Mouse (Mus musculus) embryonic facial prominence, embryonic 15.5 days (tissue): ENCODE data around the gene Rad51b. TPM values are rescaled to one million over a fixed set of nuclear protein-coding genes. Genes with fewer than 3 reads are reported as not detected.

Source experiments
- ATAC-seq: fragments of 200-750 bp; cut with Nextera tagmentation; 2 replicates; pipeline ENCODE4 v1.8.0; 2017; ENCODE audit warnings: low read depth, moderate TSS enrichment; ENCODE audit not compliant: insufficient number of reproducible peaks, low FRiP score, low TSS enrichment
- H3K27ac ChIP-seq: fragments of 300-500 bp; sonication (generic); replicated peaks from 2 replicates; pipeline ENCODE4 v1.5.1; 2015; ENCODE audit warnings: mild to moderate bottlenecking, inconsistent platforms
- H3K27me3 ChIP-seq: fragments of 300-500 bp; sonication (generic); 2 replicates; pipeline ENCODE4 v1.6.1; 2015; ENCODE audit warnings: inconsistent platforms
- H3K36me3 ChIP-seq: fragments of 300-500 bp; sonication (generic); 2 replicates; pipeline ENCODE4 v1.6.1; 2015; ENCODE audit warnings: mild to moderate bottlenecking, inconsistent platforms
- H3K4me1 ChIP-seq: fragments of 300-500 bp; sonication (generic); 2 replicates; pipeline ENCODE4 v1.6.1; 2015; ENCODE audit warnings: inconsistent platforms
- H3K4me2 ChIP-seq: fragments of 300-500 bp; sonication (generic); replicated peaks from 2 replicates; pipeline ENCODE4 v1.6.1; 2015; ENCODE audit warnings: mild to moderate bottlenecking, inconsistent platforms
- H3K4me3 ChIP-seq: fragments of 300-500 bp; sonication (generic); replicated peaks from 2 replicates; pipeline ENCODE4 v1.5.1; 2015; ENCODE audit warnings: mild to moderate bottlenecking, inconsistent platforms
- H3K9ac ChIP-seq: fragments of 300-500 bp; sonication (generic); 2 replicates; pipeline ENCODE4 v1.6.1; 2015; ENCODE audit warnings: inconsistent platforms
- H3K9me3 ChIP-seq: fragments of 300-500 bp; sonication (generic); replicated peaks from 2 replicates; pipeline ENCODE4 v1.6.1; 2016; ENCODE audit warnings: inconsistent platforms
- WGBS: fragments of 180-500 bp; shearing (Covaris S2); methylation state at CpG from one replicate; pipeline ENCODE4 v1.1.7; 2015; 5-methylcytosine and 5-hydroxymethylcytosine counted together
- polyA plus RNA-seq: library from polyadenylated mRNA; unstranded; fragments of >200 nt; fragmentation: Nextera tagmentation; extraction: Ambion mirVana; gene quantifications from 2 replicates; pipeline ENCODE4 v1.2.1, GENCODE M21; 2015

Rad51b gene
- polyA plus RNA-seq, 1 experiment from 2014 or later, result 7.3 TPM

DNA sequence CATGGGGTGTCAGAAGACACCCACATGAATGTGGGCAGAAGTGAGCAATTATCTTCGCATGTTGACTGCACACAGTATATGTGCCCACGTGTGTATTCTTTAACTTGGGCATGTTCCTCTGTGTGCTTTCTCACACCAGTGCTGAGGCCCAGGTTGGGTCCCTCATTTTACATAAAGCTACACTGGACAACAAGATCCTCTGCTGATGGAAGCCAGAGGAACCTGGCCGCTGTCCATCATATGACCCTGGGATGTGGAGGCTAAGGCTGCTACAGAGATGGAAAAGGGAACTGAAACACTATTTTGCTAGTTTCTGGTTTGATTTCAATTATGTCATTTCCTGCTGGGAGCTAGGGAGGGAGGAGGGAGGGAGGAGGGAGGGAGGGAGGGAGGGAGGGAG lies 544.2 kb downstream of the Rad51b start:
- Histone ChIP-seq H3K9ac (no peak overlapping the region), H3K36me3 (no peaks in the 10 kb centered on the region), H3K4me1 (peaks cover 86% of the 10 kb centered on the region), H3K27ac (peak overlapping the region; percentile 39), H3K27me3 (no peaks in the 10 kb centered on the region), H3K4me3 (no peak overlapping the region), H3K4me2 (no peak overlapping the region), H3K9me3 (no peaks in the 10 kb centered on the region)
- 77% methylated on average over 3 of the region's 3 CpGs for WGBS
- no peak for ATAC-seq

DNA sequence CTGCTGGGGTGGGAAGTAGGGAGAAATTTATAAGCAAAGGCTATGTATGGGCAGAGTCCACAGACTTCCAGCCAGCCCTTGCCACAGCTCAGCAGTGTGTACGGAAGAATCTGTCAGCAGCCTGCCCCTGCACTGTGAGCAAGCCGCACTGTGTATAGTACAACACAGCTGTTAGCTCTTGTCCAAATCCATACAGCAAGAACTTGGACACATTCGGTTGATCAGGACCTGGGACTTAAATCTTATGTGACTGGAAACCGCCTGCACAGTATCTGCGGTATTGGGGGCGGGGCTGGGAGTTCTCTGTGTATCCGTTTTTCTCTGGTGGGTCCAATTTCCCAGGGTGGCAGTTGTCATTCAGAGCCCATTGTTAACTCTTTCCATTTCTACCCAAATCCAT lies 545.2 kb downstream of the Rad51b start:
- Histone ChIP-seq H3K4me3 (no peak overlapping the region), H3K9ac (no peak overlapping the region), H3K27me3 (no peaks in the 10 kb centered on the region), H3K9me3 (no peaks in the 10 kb centered on the region), H3K36me3 (no peaks in the 10 kb centered on the region), H3K27ac (peak overlapping the region; percentile 86), H3K4me2 (0 out of 2 replicates have a peak overlapping the region, but pooled peaks have one; percentile 7), H3K4me1 (peaks cover 97% of the 10 kb centered on the region)
- 10% methylated on average over 7 of the region's 7 CpGs for WGBS
- ATAC-seq, result peak; percentile 66

DNA sequence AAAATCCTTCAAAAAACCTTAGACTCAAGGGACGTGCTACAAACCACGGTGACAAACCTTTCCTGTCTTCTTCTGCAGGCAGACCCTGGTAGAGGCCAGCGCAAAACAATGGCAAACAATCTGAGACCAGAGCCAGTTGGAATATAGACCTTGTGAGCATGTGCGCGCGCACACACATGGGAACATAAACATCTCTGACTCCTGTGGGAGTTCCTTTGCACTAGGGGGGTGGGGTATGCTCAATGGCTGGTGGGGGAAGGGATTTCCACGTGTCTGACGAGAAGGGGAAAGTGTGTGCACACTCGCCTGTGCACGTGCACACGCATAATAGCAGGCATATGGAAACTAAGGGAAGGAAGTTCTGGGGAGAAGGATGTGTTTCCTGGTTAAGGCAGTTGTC lies 545.9 kb downstream of the Rad51b start:
- Histone ChIP-seq H3K4me1 (peaks cover 97% of the 10 kb centered on the region), H3K4me2 (no peak overlapping the region), H3K9me3 (no peaks in the 10 kb centered on the region), H3K9ac (no peak overlapping the region), H3K27me3 (no peaks in the 10 kb centered on the region), H3K27ac (peak overlapping the region; percentile 86), H3K36me3 (no peaks in the 10 kb centered on the region), H3K4me3 (no peak overlapping the region)
- WGBS, result 46% methylated on average over 11 of the region's 11 CpGs
- ATAC-seq, result no peak

- no peaks in the 10 kb centered on the region for H3K9me3 ChIP-seq
- H3K27ac ChIP-seq, result peak overlapping the region; percentile 86
- H3K4me2 ChIP-seq, result no peak overlapping the region
- H3K4me3 ChIP-seq, result no peak overlapping the region
- no peak for ATAC-seq
- H3K9ac ChIP-seq, result no peak overlapping the region
- 20% methylated on average over 6 of the region's 6 CpGs for WGBS
- H3K36me3 ChIP-seq, result no peaks in the 10 kb centered on the region
- peaks cover 95% of the 10 kb centered on the region for H3K4me1 ChIP-seq
- H3K27me3 ChIP-seq, result no peaks in the 10 kb centered on the region
Measured at GRCm38 (mm10) chr12:79843496-79843895, 546.4 kb downstream of the Rad51b start.

- Histone ChIP-seq H3K36me3 (no peaks in the 10 kb centered on the region), H3K9ac (no peak overlapping the region), H3K27ac (peak overlapping the region; percentile 86), H3K27me3 (no peaks in the 10 kb centered on the region), H3K4me1 (peaks cover 72% of the 10 kb centered on the region), H3K4me2 (no peak overlapping the region), H3K9me3 (no peaks in the 10 kb centered on the region), H3K4me3 (no peak overlapping the region)
- WGBS, result 26% methylated on average over 7 of the region's 7 CpGs
- ATAC-seq, result peak; percentile 49
Measured at GRCm38 (mm10) chr12:79846247-79847151, 549.4 kb downstream of the Rad51b start.

DNA sequence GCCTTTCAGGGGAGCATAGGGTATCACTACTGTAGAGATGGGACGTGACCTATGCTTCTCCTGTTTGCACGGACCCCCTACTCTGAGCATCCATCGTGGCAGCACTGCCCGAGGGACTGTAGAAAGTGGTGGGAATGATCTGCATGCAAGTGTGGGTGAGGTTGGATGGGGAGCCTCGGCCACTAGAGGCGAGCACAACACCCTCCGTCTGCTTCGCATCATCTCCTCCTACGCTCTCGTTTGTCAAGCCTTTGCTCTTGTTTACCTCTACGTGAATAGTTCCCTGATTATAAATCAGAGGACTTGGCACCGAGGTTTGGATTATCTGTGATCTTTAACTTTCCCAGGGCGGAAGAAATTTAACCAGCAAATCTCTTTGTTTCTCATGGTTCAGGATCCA lies 551.5 kb downstream of the Rad51b start:
- ATAC-seq, result no peak
- no peaks in the 10 kb centered on the region for H3K27me3 ChIP-seq
- no peak overlapping the region for H3K4me2 ChIP-seq
- no peaks in the 10 kb centered on the region for H3K36me3 ChIP-seq
- H3K9me3 ChIP-seq, result no peaks in the 10 kb centered on the region
- H3K9ac ChIP-seq, result no peak overlapping the region
- H3K4me3 ChIP-seq, result no peak overlapping the region
- peak overlapping the region; percentile 68 for H3K27ac ChIP-seq
- 42% methylated on average over 13 of the region's 13 CpGs for WGBS
- H3K4me1 ChIP-seq, result peaks cover 52% of the 10 kb centered on the region

- no peak overlapping the region for H3K4me2 ChIP-seq
- H3K9me3 ChIP-seq, result no peaks in the 10 kb centered on the region
- no peaks in the 10 kb centered on the region for H3K36me3 ChIP-seq
- H3K27me3 ChIP-seq, result no peaks in the 10 kb centered on the region
- H3K4me1 ChIP-seq, result peaks cover 39% of the 10 kb centered on the region
- H3K9ac ChIP-seq, result no peak overlapping the region
- ATAC-seq, result no peak
- no peak overlapping the region for H3K27ac ChIP-seq
- WGBS, result 78% methylated on average over 5 of the region's 5 CpGs
- H3K4me3 ChIP-seq, result no peak overlapping the region
Measured at GRCm38 (mm10) chr12:79850021-79850420, 552.9 kb downstream of the Rad51b start.

- ATAC-seq, result no peak
- peaks cover 38% of the 10 kb centered on the region for H3K4me1 ChIP-seq
- H3K4me2 ChIP-seq, result no peak overlapping the region
- H3K9me3 ChIP-seq, result no peaks in the 10 kb centered on the region
- H3K27me3 ChIP-seq, result no peaks in the 10 kb centered on the region
- no peaks in the 10 kb centered on the region for H3K36me3 ChIP-seq
- 80% methylated on average over 8 of the region's 8 CpGs for WGBS
- H3K27ac ChIP-seq, result 0 out of 2 replicates have a peak overlapping the region, but pooled peaks have one; percentile 1
- no peak overlapping the region for H3K4me3 ChIP-seq
- H3K9ac ChIP-seq, result no peak overlapping the region
Measured at GRCm38 (mm10) chr12:79851898-79852297, 554.8 kb downstream of the Rad51b start.

GRCm38 (mm10) chr12:79852606-79853005 lies 555.5 kb downstream of the Rad51b start:
- Histone ChIP-seq H3K4me3 (no peak overlapping the region), H3K27ac (no peak overlapping the region), H3K9ac (no peak overlapping the region), H3K4me2 (no peak overlapping the region), H3K27me3 (no peaks in the 10 kb centered on the region), H3K9me3 (no peaks in the 10 kb centered on the region), H3K4me1 (peaks cover 38% of the 10 kb centered on the region), H3K36me3 (no peaks in the 10 kb centered on the region)
- WGBS, result 95% methylated on average over 4 of the region's 4 CpGs
- no peak for ATAC-seq

- no peaks in the 10 kb centered on the region for H3K9me3 ChIP-seq
Measured at GRCm38 (mm10) chr12:79853901-79854490, 556.9 kb downstream of the Rad51b start.

GRCm38 (mm10) chr12:79854507-79854906 lies 557.4 kb downstream of the Rad51b start:
- Histone ChIP-seq H3K9ac (no peak overlapping the region), H3K4me1 (peaks cover 43% of the 10 kb centered on the region), H3K27ac (no peak overlapping the region), H3K4me2 (no peak overlapping the region), H3K4me3 (no peak overlapping the region), H3K36me3 (no peaks in the 10 kb centered on the region), H3K27me3 (no peaks in the 10 kb centered on the region), H3K9me3 (no peaks in the 10 kb centered on the region)
- no peak for ATAC-seq
- 82% methylated on average over 2 of the region's 2 CpGs for WGBS

More at GRCm38 (mm10) chr12:79853901-79854490, 556.9 kb downstream of the Rad51b start:
- Histone ChIP-seq H3K27ac (no peak overlapping the region; the same call in 1 of the 2 replicates), H3K4me1 (peaks cover 44% of the 10 kb centered on the region), H3K4me3 (no peak overlapping the region), H3K36me3 (no peaks in the 10 kb centered on the region), H3K27me3 (no peaks in the 10 kb centered on the region), H3K9ac (no peak overlapping the region), H3K4me2 (no peak overlapping the region)
- WGBS, result 59% methylated on average over 5 of the region's 5 CpGs
- no peak for ATAC-seq
